Mouse (Mus musculus): Measurements from ENCODE around the gene 1110002E22Rik. TPM values are rescaled to one million over a fixed set of nuclear protein-coding genes. Genes with fewer than 3 reads are reported as not detected.

1110002E22Rik gene
- total and polyA plus RNA-seq, 3 experiments, result under 0.01 to 0.03 TPM; not detected in 1

DNA sequence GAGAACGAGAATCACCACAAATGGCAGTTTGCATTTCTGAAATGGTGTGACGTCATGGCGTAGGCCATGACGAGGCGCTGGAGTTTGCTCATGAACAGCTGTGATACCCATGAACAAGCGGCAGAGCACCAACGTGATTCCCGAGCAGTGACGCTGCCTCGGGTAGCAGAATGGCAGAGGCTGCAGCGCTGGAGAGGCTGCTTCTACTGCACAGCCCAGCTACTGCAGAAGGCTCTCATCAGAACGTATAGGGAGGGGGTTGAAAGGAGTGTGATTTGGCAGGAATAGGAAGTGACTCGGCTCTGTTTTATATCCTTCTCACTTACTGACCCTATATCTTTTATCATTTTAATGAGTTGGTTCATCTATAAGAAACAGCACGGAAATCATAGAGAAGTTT is 54.0 kb downstream of the 1110002E22Rik start:
- H3K79me2 ChIP-seq (ENCODE audit: control insufficient read depth, insufficient read depth, low read length, poor library complexity), result no peaks in the 10 kb centered on the region
- no peak for DNase-seq (ENCODE audit: low read depth, low spot score)
- H3K27ac ChIP-seq (ENCODE audit: control insufficient read depth, low read depth, low read length), result no peak overlapping the region
- no peaks in the 10 kb centered on the region for H3K36me3 ChIP-seq (ENCODE audit: control insufficient read depth in 1 of 2, insufficient read depth in 2 of 2, low read length in 2 of 2)
- no peak overlapping the region for H3K9ac ChIP-seq (ENCODE audit: control insufficient read depth, low read depth, low read length, poor library complexity, severe bottlenecking)
- no peak for TF ChIP-seq EP300 (IDR thresholded peaks at IDR 0.05; ENCODE audit: low read depth in 1 of 2, low read length in 2 of 2)
- no peak for TF ChIP-seq ZKSCAN1 (IDR thresholded peaks at IDR 0.05; ENCODE audit: low read depth, low read length)
- TF ChIP-seq MYC (IDR thresholded peaks at IDR 0.05; ENCODE audit: low read depth, low read length), result no peak
- TF ChIP-seq GATA1 (IDR thresholded peaks at IDR 0.05; ENCODE audit: low read depth, low read length), result no peak
- no peak overlapping the region for H3K4me3 ChIP-seq (ENCODE audit: control insufficient read depth in 1 of 2, insufficient read depth in 1 of 2, low read depth in 2 of 2, low read length in 2 of 2)
- no peaks in the 10 kb centered on the region for H3K4me1 ChIP-seq (ENCODE audit: control insufficient read depth in 1 of 2, insufficient read depth in 2 of 2, low read length in 2 of 2)
- H3K9me3 ChIP-seq (replicated peaks; ENCODE audit: insufficient read depth, low read length), result no peaks in the 10 kb centered on the region
- no peaks in the 10 kb centered on the region for H3K27me3 ChIP-seq (ENCODE audit: control insufficient read depth in 1 of 2, insufficient read depth in 2 of 2, low read length in 2 of 2)

DNA sequence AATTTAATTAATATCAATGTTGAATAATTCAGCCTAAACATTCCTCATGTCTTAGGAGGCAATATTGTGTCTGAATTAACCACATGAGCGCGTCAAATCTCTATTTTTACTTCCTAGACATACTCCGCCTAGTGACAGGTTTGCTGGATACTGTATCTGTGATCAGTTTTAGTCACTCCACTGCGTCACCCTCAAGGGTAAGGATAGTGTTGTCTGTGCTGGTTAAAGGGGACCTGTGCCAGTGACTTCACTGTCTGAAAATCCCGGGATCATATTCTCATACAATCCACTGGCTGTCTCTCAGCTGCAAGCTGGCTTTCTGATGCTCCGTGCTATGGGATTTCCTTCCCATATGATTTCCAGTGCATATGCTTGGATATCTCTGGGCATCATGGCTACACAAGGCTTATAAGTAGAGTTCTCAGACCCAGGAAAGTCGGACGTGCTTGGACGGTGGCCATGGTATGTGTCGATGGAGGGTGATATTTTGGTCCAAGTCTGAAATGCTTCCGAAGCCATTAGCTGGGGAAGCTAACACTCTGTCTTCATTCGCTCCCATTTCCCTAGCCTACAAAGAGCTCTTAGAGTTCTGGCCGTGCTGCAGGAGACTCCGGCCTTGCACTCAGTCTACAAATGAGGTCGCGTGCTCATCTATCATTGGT is 54.7 kb downstream of the 1110002E22Rik start:
- no peaks in the 10 kb centered on the region for H3K27me3 ChIP-seq (ENCODE audit: control insufficient read depth in 1 of 2, insufficient read depth in 2 of 2, low read length in 2 of 2)
- no peak overlapping the region for H3K27ac ChIP-seq (ENCODE audit: control insufficient read depth, low read depth, low read length)
- no peaks in the 10 kb centered on the region for H3K79me2 ChIP-seq (ENCODE audit: control insufficient read depth, insufficient read depth, low read length, poor library complexity)
- no peak overlapping the region for H3K9ac ChIP-seq (ENCODE audit: control insufficient read depth, low read depth, low read length, poor library complexity, severe bottlenecking)
- no peaks in the 10 kb centered on the region for H3K4me1 ChIP-seq (ENCODE audit: control insufficient read depth in 1 of 2, insufficient read depth in 2 of 2, low read length in 2 of 2)
- no peak for TF ChIP-seq POLR2AphosphoS5 (IDR thresholded peaks at IDR 0.05; ENCODE audit: borderline replicate concordance, low read depth, low read length)
- no peak for TF ChIP-seq TAL1 (IDR thresholded peaks at IDR 0.05; ENCODE audit: low read length)
- TF ChIP-seq GATA1 (IDR thresholded peaks at IDR 0.05; ENCODE audit: low read depth, low read length), result no peak
- TF ChIP-seq ZNF384 (IDR thresholded peaks at IDR 0.05; ENCODE audit: low read depth, low read length), result no peak
- no peak for TF ChIP-seq TCF12 (IDR thresholded peaks at IDR 0.05; ENCODE audit: low read depth, low read length)
- no peak for TF ChIP-seq CTCF (IDR thresholded peaks at IDR 0.05 in 2 of 3, conservative IDR thresholded peaks at IDR 0.05 in 1 of 3; ENCODE audit: control insufficient read depth in 1 of 3, insufficient read depth in 1 of 3, low read depth in 2 of 3, low read length in 3 of 3, poor library complexity in 1 of 3, severe bottlenecking in 1 of 3)
- no peak for TF ChIP-seq USF1 (IDR thresholded peaks at IDR 0.05; ENCODE audit: low read depth, low read length)
- TF ChIP-seq CHD2 (IDR thresholded peaks at IDR 0.05; ENCODE audit: low read length), result no peak
- no peak for TF ChIP-seq UBTF (IDR thresholded peaks at IDR 0.05; ENCODE audit: borderline replicate concordance, insufficient read depth, low read depth, low read length)
- TF ChIP-seq USF2 (IDR thresholded peaks at IDR 0.05; ENCODE audit: borderline replicate concordance in 1 of 2, insufficient read depth in 1 of 2, low read depth in 1 of 2, low read length in 2 of 2), result no peak
- TF ChIP-seq MYB (IDR thresholded peaks at IDR 0.05; ENCODE audit: low read depth, low read length), result no peak
- no peaks in the 10 kb centered on the region for H3K36me3 ChIP-seq (ENCODE audit: control insufficient read depth in 1 of 2, insufficient read depth in 2 of 2, low read length in 2 of 2)
- DNase-seq (ENCODE audit: low read depth, low spot score), result no peak
- no peaks in the 10 kb centered on the region for H3K9me3 ChIP-seq (replicated peaks; ENCODE audit: insufficient read depth, low read length)
- H3K4me3 ChIP-seq (ENCODE audit: control insufficient read depth in 1 of 2, insufficient read depth in 1 of 2, low read depth in 2 of 2, low read length in 2 of 2), result no peak overlapping the region

All from MEL (cell line).